Mouse (Mus musculus) cerebellum, adult (tissue): ENCODE measurements at regions not wholly inside any gene's neighbourhood (a gene's known extent, or its start where the extent isn't known, plus 50 kb on each side); places are given as distances from the start of the nearest gene placed in this dataset.
A peak's percentile ranks its signal among the peaks of the same experiment; 100 is the strongest.

ENCODE experiments used
- ATAC-seq: cut with Nextera tagmentation; 2 replicates; pipeline ENCODE4 v1.9.2; 2017; ENCODE audit warnings: mild to moderate bottlenecking, moderate library complexity, mixed read lengths; ENCODE audit not compliant: insufficient number of reproducible peaks, low FRiP score, low TSS enrichment

GRCm38 (mm10) chr17:78023507-78024355 is 176.3 kb upstream of the Crim1 start:
- ATAC-seq, result no peak

- no peak for ATAC-seq
Observed at GRCm38 (mm10) chr17:78024356-78024723, 175.7 kb upstream of the Crim1 start.

- no peak for ATAC-seq
Observed at GRCm38 (mm10) chr17:78025294-78025693, 174.8 kb upstream of the Crim1 start.

- no peak for ATAC-seq
Observed at GRCm38 (mm10) chr17:78035648-78036047, 164.4 kb upstream of the Crim1 start.

GRCm38 (mm10) chr17:78040338-78040737 is 159.7 kb upstream of the Crim1 start:
- ATAC-seq, result no peak

GRCm38 (mm10) chr17:78041204-78041603 is 158.8 kb upstream of the Crim1 start:
- no peak for ATAC-seq

- no peak for ATAC-seq
Observed at GRCm38 (mm10) chr17:78049766-78050165, 150.3 kb upstream of the Crim1 start.

GRCm38 (mm10) chr17:78050203-78050602 is 149.8 kb upstream of the Crim1 start:
- ATAC-seq, result no peak

GRCm38 (mm10) chr17:78075892-78076291 is 124.2 kb upstream of the Crim1 start:
- ATAC-seq, result no peak

GRCm38 (mm10) chr17:78078381-78078780 is 121.7 kb upstream of the Crim1 start:
- ATAC-seq, result no peak

GRCm38 (mm10) chr17:78084419-78084818 is 115.6 kb upstream of the Crim1 start:
- ATAC-seq, result no peak

- no peak for ATAC-seq
Observed at GRCm38 (mm10) chr17:78086963-78087362, 113.1 kb upstream of the Crim1 start.

- no peak for ATAC-seq
Observed at GRCm38 (mm10) chr17:78097699-78098098, 102.3 kb upstream of the Crim1 start.

GRCm38 (mm10) chr17:78108793-78109192 is 91.3 kb upstream of the Crim1 start:
- no peak for ATAC-seq

- no peak for ATAC-seq
Observed at GRCm38 (mm10) chr17:78109364-78110222, 90.5 kb upstream of the Crim1 start.

GRCm38 (mm10) chr17:78132116-78132515 is 67.9 kb upstream of the Crim1 start:
- ATAC-seq, result no peak

- no peak for ATAC-seq
Observed at GRCm38 (mm10) chr17:78137986-78138385, 62.1 kb upstream of the Crim1 start.

GRCm38 (mm10) chr17:78140660-78141059 is 59.4 kb upstream of the Crim1 start:
- no peak for ATAC-seq

- no peak for ATAC-seq
Observed at GRCm38 (mm10) chr17:78141136-78141535, 58.9 kb upstream of the Crim1 start.

- ATAC-seq, result no peak
Observed at GRCm38 (mm10) chr17:78142431-78142830, 57.6 kb upstream of the Crim1 start.

- ATAC-seq, result peak; percentile 50; the same call in 1 of the 2 replicates
Observed at GRCm38 (mm10) chr17:78145335-78145734, 54.7 kb upstream of the Crim1 start.
